Mouse (Mus musculus) granulocyte monocyte progenitor cell, adult 5-6 weeks (primary cell): Measurements from ENCODE around the gene 2810408A11Rik. TPM values are rescaled to one million over a fixed set of nuclear protein-coding genes. Genes with fewer than 3 reads are reported as not detected.

Source experiments
- ATAC-seq: replicated peaks from 2 replicates; pipeline ENCODE4 v1.8.0; 2016; ENCODE audit warnings: mild to moderate bottlenecking, moderate TSS enrichment, inconsistent platforms; ENCODE audit not compliant: poor library complexity, severe bottlenecking
- total RNA-seq, 2 experiments: library from RNA; stranded (forward) in 1 of 2; stranded (reverse) in 1 of 2; fragments of 200-712, 200-1000 nt in 1 of 2; fragments of >200 nt in 1 of 2; fragmentation: Nextera tagmentation in 1 of 2; gene quantifications; 2 replicates each; pipeline ENCODE4 v1.2.3; 2014 to 2017

The 2810408A11Rik gene
- total RNA-seq (2014; fragmentation: Nextera tagmentation) = 1.3 and 3.5 TPM in 2 replicates
- 3.6 and 6.4 TPM in 2 replicates for total RNA-seq (2017)

- peak; percentile 79 for ATAC-seq
Observed at GRCm38 (mm10) chr11:69900471-69901405, at the start of gene 2810408A11Rik, which contains the start of gene Neurl4. 2810408A11Rik (minus strand) TSS chr11:69900987. Neurl4 (plus strand) TSS chr11:69901072.

- ATAC-seq = peak; percentile 74
Observed at GRCm38 (mm10) chr11:69948763-69949150, 48.0 kb upstream of the 2810408A11Rik start.

- peak; percentile 92 for ATAC-seq
Observed at GRCm38 (mm10) chr11:69948066-69948762, 47.4 kb upstream of the 2810408A11Rik start, which contains the start of gene Slc2a4. Slc2a4 (minus strand) TSS chr11:69948188.

GRCm38 (mm10) chr11:69947337-69948065 lies 46.7 kb upstream of the 2810408A11Rik start:
- ATAC-seq = no peak

- no peak for ATAC-seq
Observed at GRCm38 (mm10) chr11:69945997-69946891, 45.5 kb upstream of the 2810408A11Rik start.

GRCm38 (mm10) chr11:69945216-69945615 lies 44.4 kb upstream of the 2810408A11Rik start:
- ATAC-seq = no peak

- no peak for ATAC-seq
Observed at GRCm38 (mm10) chr11:69940962-69941361, 40.2 kb upstream of the 2810408A11Rik start.

GRCm38 (mm10) chr11:69939731-69940130 lies 38.9 kb upstream of the 2810408A11Rik start:
- ATAC-seq = no peak

GRCm38 (mm10) chr11:69939181-69939580 lies 38.4 kb upstream of the 2810408A11Rik start:
- ATAC-seq = no peak

GRCm38 (mm10) chr11:69938401-69938979 lies 37.7 kb upstream of the 2810408A11Rik start:
- no peak for ATAC-seq

- no peak for ATAC-seq
Observed at GRCm38 (mm10) chr11:69937834-69938233, 37.0 kb upstream of the 2810408A11Rik start.

- no peak for ATAC-seq
Observed at GRCm38 (mm10) chr11:69937385-69937784, 36.6 kb upstream of the 2810408A11Rik start.

GRCm38 (mm10) chr11:69936714-69937347 lies 36.0 kb upstream of the 2810408A11Rik start:
- no peak for ATAC-seq

- no peak for ATAC-seq
Observed at GRCm38 (mm10) chr11:69936156-69936555, 35.4 kb upstream of the 2810408A11Rik start.

GRCm38 (mm10) chr11:69935137-69935879 lies 34.5 kb upstream of the 2810408A11Rik start, which contains the start of gene Ybx2:
Ybx2 (plus strand) TSS chr11:69935796.
- ATAC-seq = peak; percentile 40

GRCm38 (mm10) chr11:69934681-69935080 lies 33.9 kb upstream of the 2810408A11Rik start:
- no peak for ATAC-seq

- ATAC-seq = peak; percentile 57
Observed at GRCm38 (mm10) chr11:69934169-69934568, 33.4 kb upstream of the 2810408A11Rik start.

- no peak for ATAC-seq
Observed at GRCm38 (mm10) chr11:69933066-69933465, 32.3 kb upstream of the 2810408A11Rik start.
